Mouse (Mus musculus) cerebellum, postnatal 25 days (tissue): ENCODE measurements around the gene Gramd4.

ENCODE experiments used
- DNase-seq, 2 experiments: peaks; one replicate each; pipeline ENCODE4 v3.0.0; 2021; ENCODE audit warnings: mixed read lengths in 2 of 2

Gene Gramd4

GRCm38 (mm10) chr15:86185689-86186569, 128.4 kb downstream of the Gramd4 start, which contains the start of gene Cerk:
Gene Cerk (minus strand): TSS chr15:86186141.
- DNase-seq, result peak; percentile 91 to 92

- peak; percentile 56 to 60 for DNase-seq
Observed at GRCm38 (mm10) chr15:86186686-86187085, 129.2 kb downstream of the Gramd4 start.
